Mouse (Mus musculus) lung, embryonic 15.5 days (tissue): Measurements from ENCODE around the gene Dclk1. TPM values are rescaled to one million over a fixed set of nuclear protein-coding genes. Genes with fewer than 3 reads are reported as not detected.

Experiments used
- ATAC-seq: fragments of 200-750 bp; cut with Nextera tagmentation; 2 replicates; pipeline ENCODE4 v1.8.0; 2017; ENCODE audit warnings: moderate number of reproducible peaks, borderline replicate concordance; ENCODE audit not compliant: low FRiP score, low TSS enrichment; ENCODE audit errors: extremely low read depth
- H3K27ac ChIP-seq: fragments of 300-500 bp; sonication (generic); 2 replicates; pipeline ENCODE4 v1.5.1; 2015; ENCODE audit warnings: moderate library complexity, mild to moderate bottlenecking, inconsistent platforms
- H3K27me3 ChIP-seq: fragments of 300-500 bp; sonication (generic); 2 replicates; pipeline ENCODE4 v1.6.1; 2015; ENCODE audit warnings: inconsistent platforms
- H3K36me3 ChIP-seq: fragments of 300-500 bp; sonication (generic); 2 replicates; pipeline ENCODE4 v1.6.1; 2015; ENCODE audit warnings: inconsistent platforms
- H3K4me1 ChIP-seq: fragments of 300-500 bp; sonication (generic); 2 replicates; pipeline ENCODE4 v1.6.1; 2015; ENCODE audit warnings: inconsistent platforms
- H3K4me2 ChIP-seq: fragments of 300-500 bp; sonication (generic); 2 replicates; pipeline ENCODE4 v1.6.1; 2015; ENCODE audit warnings: inconsistent platforms, mild to moderate bottlenecking, moderate library complexity
- H3K4me3 ChIP-seq: fragments of 300-500 bp; sonication (generic); 2 replicates; pipeline ENCODE4 v1.5.1; 2015; ENCODE audit warnings: mild to moderate bottlenecking, inconsistent platforms
- H3K9ac ChIP-seq: fragments of 300-500 bp; sonication (generic); 2 replicates; pipeline ENCODE4 v1.6.1; 2015; ENCODE audit warnings: inconsistent platforms
- H3K9me3 ChIP-seq: fragments of 300-500 bp; sonication (generic); 2 replicates; pipeline ENCODE4 v1.6.1; 2016; ENCODE audit warnings: inconsistent platforms
- WGBS: fragments of 180-500 bp; shearing (Covaris S2); methylation state at CpG from one replicate; pipeline ENCODE4 v1.1.7; 2015; 5-methylcytosine and 5-hydroxymethylcytosine counted together
- polyA plus RNA-seq: library from polyadenylated mRNA; unstranded; fragments of >200 nt; fragmentation: Nextera tagmentation; extraction: Ambion mirVana; gene quantifications from 2 replicates; pipeline ENCODE4 v1.2.1, GENCODE M21; 2015

Dclk1 gene
- polyA plus RNA-seq, 1 experiment from 2014 or later, result 10.7 TPM

DNA sequence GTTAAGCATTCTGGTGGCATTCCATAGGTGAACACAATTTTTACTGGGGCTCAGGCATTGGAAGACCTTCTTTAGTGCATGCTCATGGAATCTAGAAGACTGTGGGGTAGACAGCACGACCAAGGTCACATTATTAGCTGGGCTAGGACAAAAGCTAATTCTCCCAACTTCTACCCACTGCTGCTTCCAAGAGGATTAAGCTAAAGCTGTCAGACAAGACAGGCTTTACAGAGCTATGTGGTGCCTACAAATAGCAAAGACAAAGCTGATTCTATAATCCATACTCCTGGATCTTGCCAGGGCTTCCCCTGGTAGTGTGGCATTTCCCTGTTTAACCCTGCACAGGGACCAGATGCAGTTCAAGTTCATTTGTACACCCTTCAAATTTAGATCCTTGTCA is 285.4 kb downstream of the Dclk1 start:
- no peaks in the 10 kb centered on the region for H3K9me3 ChIP-seq
- H3K4me3 ChIP-seq, result no peak overlapping the region
- no peaks in the 10 kb centered on the region for H3K36me3 ChIP-seq
- peaks cover 10% of the 10 kb centered on the region; the same call in 1 of the 2 replicates for H3K4me1 ChIP-seq
- no peak for ATAC-seq
- no peak overlapping the region for H3K9ac ChIP-seq
- H3K4me2 ChIP-seq, result no peak overlapping the region
- H3K27me3 ChIP-seq, result no peaks in the 10 kb centered on the region
- no peak overlapping the region for H3K27ac ChIP-seq
- WGBS, result 47% methylated on average over 1 of the region's 1 CpGs

DNA sequence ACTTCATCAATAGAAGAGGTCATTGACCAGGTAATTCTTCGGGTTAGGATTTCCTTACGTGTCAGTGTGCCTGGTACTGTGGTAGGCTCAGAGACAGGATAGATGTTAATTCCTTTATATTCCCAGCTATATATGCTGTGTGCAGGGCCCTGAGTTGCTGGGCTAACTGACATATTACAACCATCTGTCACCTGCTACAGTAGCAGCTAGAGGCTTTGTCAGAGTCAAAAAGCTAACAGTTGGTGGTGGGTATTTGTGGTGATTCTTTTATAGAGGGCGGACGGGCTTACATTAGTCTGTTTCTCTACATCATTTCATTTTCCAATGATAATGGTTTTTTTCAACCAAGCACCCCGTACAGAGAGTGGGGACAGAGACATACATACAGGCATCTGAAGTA is 285.8 kb downstream of the Dclk1 start:
- Histone ChIP-seq H3K27ac (no peak overlapping the region), H3K4me3 (no peak overlapping the region), H3K36me3 (no peaks in the 10 kb centered on the region), H3K9me3 (no peaks in the 10 kb centered on the region), H3K27me3 (no peaks in the 10 kb centered on the region), H3K9ac (no peak overlapping the region), H3K4me2 (no peak overlapping the region), H3K4me1 (peaks cover 10% of the 10 kb centered on the region; the same call in 1 of the 2 replicates)
- ATAC-seq, result no peak
- 85% methylated on average over 5 of the region's 5 CpGs for WGBS

DNA sequence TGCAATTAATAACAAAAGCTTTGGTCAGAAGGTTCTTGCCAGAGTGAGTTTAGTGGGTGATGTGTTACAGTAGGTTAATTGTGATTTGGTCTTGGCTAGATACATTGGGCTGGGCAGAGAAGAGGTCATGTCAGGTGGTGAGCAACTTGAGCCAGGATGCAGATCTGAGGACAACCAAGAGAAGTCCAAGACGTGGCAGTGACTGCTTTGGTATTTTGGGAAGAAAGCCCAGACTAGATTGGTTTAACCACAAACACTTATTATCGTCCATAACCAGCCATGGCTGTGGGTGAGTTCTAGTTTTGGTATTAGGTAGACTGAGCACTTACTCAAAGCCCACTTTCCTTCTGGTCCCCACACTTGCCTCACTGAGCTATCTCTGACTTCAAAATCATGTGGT is 287.2 kb downstream of the Dclk1 start:
- no peak for ATAC-seq
- H3K36me3 ChIP-seq, result no peaks in the 10 kb centered on the region
- H3K4me2 ChIP-seq, result no peak overlapping the region
- H3K27ac ChIP-seq, result no peak overlapping the region
- WGBS, result 68% methylated on average over 2 of the region's 2 CpGs
- no peak overlapping the region for H3K9ac ChIP-seq
- H3K4me3 ChIP-seq, result no peak overlapping the region
- H3K4me1 ChIP-seq, result peaks cover 10% of the 10 kb centered on the region; the same call in 1 of the 2 replicates
- no peaks in the 10 kb centered on the region for H3K9me3 ChIP-seq
- no peaks in the 10 kb centered on the region for H3K27me3 ChIP-seq

DNA sequence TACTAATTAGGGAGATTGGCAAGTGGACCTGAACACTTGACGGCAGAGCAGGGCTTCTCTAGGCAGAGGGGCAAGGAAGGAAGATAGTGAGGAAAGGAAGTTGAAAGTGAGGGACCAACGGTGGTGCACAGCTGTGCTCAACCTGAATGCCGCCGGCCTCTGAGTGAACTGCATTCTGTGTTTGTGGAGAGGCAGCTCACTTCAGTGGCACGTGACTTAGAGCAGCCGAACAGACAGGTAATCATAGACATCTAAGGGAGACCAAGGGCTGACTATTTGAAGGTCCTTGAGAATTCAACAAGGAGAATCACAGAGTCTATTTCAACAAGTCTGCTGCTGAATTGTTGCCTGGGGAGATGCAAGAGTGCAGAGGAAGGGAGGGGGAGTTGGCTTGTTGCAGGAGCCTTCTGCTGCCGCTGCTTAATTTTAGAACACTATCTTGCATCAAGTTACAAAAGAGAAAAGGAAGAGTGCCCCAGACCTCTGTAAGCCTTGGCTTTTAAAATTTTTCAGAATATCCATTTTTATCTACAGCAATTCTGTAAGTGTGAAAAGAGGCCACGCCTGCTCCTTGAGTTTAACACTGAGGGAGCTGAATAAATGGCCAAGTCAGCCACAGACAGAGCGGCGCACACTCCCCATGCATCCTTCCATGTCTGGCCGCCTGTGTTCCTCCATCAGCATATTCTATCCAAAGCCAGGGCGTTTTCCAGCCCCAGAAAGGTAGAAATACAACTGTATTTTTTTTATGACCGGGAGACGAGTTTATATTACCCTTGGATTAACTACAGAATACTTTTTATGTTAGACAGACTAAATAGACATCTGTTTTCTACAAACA is 289.3 kb downstream of the Dclk1 start:
- no peak overlapping the region for H3K4me2 ChIP-seq
- no peaks in the 10 kb centered on the region for H3K27me3 ChIP-seq
- no peak overlapping the region for H3K9ac ChIP-seq
- no peaks in the 10 kb centered on the region for H3K36me3 ChIP-seq
- no peak for ATAC-seq
- peaks cover 13% of the 10 kb centered on the region for H3K4me1 ChIP-seq
- no peaks in the 10 kb centered on the region for H3K9me3 ChIP-seq
- H3K27ac ChIP-seq, result no peak overlapping the region
- H3K4me3 ChIP-seq, result no peak overlapping the region
- 55% methylated on average over 14 of the region's 14 CpGs for WGBS

DNA sequence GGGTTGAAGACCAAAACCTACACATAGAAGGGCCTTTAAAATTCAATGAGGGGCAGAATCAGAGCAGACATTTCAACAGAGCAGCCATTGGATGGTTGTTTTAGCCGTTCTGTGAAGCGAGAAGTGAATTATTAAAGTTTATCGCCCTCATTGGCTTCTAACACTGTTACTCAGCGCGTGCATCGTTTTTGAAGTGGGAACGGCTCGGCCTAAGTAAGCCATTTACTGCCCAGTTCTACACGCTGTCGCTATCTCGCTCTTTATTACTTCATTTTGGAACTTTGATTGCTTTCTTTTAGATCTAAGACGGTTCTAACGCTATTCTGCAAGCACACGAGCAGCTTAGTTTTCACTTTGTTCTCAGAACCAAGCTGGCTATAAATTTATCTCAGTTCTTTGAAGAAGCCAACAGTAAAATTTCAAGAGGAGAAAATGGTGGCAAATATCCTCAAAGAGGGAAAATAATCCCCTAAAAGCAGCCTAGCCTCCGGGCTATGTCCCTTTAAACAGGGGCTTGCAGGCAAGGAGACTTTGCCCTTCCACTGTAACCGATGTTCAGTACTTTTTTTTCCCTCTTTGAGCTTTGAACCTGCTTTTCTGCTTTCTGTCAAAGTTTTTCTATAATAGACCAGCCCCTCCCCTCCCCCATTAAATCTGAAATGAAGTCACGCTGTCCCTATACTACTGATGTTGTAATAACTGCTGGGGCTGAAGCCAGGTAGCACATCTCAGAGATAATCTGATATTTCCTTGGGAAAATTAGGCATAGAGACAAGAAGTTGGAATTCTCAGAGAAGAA is 290.2 kb downstream of the Dclk1 start:
- Histone ChIP-seq H3K27ac (no peak overlapping the region), H3K9me3 (no peaks in the 10 kb centered on the region), H3K4me3 (no peak overlapping the region), H3K4me1 (peaks cover 16% of the 10 kb centered on the region), H3K4me2 (no peak overlapping the region), H3K9ac (no peak overlapping the region), H3K27me3 (no peaks in the 10 kb centered on the region), H3K36me3 (no peaks in the 10 kb centered on the region)
- ATAC-seq, result no peak
- 82% methylated on average over 17 of the region's 17 CpGs for WGBS

DNA sequence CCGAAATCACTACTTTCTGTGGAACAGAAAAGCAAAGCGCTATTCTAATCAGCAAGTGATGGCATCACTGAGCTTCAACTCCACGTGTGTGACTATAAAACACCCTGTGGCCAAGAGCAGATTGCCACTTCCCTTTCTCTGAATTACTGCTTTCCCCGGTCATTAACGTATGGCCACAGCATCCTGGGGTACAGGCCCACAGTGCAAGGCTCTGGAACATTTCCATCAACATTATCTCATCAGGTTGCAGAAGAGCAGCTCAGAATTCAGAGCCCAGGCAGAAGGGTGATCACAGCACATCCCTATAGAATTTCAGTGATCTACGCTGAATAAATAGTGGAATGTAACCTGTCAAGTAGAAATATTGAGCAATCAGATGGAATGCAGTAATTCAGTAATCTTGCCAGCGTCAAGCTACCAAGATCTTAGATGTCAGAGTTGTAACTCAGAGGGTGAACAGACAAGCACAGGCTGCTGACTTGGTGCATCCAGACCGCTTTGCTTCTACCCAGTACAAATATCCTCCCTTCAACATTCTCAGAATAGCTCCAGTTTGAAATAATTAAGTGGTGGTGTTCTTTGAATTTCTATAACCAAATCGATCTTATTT is 293.5 kb downstream of the Dclk1 start:
- no peaks in the 10 kb centered on the region for H3K36me3 ChIP-seq
- no peak overlapping the region for H3K4me3 ChIP-seq
- H3K4me1 ChIP-seq, result peaks cover 24% of the 10 kb centered on the region
- no peaks in the 10 kb centered on the region for H3K9me3 ChIP-seq
- H3K27me3 ChIP-seq, result no peaks in the 10 kb centered on the region
- H3K4me2 ChIP-seq, result no peak overlapping the region
- WGBS, result 69% methylated on average over 9 of the region's 9 CpGs
- no peak for ATAC-seq
- no peak overlapping the region for H3K9ac ChIP-seq
- H3K27ac ChIP-seq, result no peak overlapping the region

DNA sequence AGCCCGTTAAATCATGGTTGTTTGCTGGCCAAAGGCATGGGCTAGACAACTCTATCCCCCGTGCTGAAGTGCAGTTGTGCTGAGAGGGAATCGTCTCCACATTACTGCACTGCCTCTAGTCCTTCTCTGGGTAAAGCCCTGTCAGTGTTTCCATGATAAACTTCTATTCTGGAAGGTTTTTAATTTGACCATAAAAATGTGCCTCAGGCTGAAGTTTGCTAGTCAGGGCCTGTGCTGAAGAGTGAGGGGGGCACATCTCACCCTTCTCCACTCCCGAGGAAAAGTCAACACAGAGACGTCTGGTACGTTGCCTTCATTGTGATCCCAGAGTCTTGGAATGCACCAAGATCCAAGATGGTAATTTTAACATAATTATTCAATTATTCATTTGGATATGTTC is 294.7 kb downstream of the Dclk1 start:
- WGBS, result 42% methylated on average over 6 of the region's 6 CpGs
- no peak for ATAC-seq
- Histone ChIP-seq H3K27me3 (no peaks in the 10 kb centered on the region), H3K4me2 (no peak overlapping the region), H3K4me1 (peaks cover 14% of the 10 kb centered on the region), H3K4me3 (no peak overlapping the region), H3K27ac (no peak overlapping the region), H3K9ac (no peak overlapping the region), H3K9me3 (no peaks in the 10 kb centered on the region), H3K36me3 (no peaks in the 10 kb centered on the region)

DNA sequence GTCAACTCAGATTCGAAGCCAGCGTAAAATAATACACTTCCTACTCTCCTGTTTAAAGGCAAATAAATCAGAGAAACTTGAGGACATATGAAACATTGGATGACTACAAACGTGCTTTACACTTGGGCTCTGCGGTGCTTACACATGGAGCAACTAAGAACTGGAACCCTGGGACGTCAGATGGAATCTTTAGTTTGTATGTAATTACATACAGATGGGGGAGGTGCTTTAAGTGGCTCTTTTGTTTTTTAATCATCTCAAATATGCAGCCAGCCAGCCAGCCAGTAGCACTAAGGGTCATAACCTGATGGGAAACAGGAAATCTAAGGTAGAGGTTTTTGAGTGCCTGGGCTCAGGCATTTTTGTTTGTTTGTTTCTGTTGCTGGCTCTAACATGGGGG is 295.6 kb downstream of the Dclk1 start:
- Histone ChIP-seq H3K9me3 (no peaks in the 10 kb centered on the region), H3K27ac (no peak overlapping the region), H3K4me3 (no peak overlapping the region), H3K4me2 (no peak overlapping the region), H3K27me3 (0 out of 2 replicates have a peak, but pooled peaks cover 1% of the 10 kb centered on the region), H3K4me1 (peaks cover 21% of the 10 kb centered on the region), H3K36me3 (no peaks in the 10 kb centered on the region), H3K9ac (no peak overlapping the region)
- 67% methylated on average over 5 of the region's 5 CpGs for WGBS
- ATAC-seq, result no peak

DNA sequence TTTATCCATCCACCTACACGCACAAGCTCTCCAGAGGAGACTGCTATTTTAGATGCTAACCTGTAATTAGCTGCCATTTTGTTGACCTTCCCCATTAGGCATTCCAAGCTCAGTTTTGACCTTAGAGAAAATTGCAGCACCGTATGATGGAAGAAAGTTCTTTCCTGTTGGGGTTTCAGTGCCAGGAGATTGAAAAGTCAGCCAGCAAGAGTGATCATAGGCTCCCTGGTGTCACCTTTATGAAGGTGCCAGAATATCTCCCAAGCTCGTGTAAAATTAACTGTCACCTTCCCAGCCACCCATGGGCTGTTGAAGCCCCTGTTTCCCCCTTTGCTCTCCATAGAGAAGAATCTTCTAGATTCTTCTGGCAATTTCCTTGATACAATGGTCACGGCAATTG is 297.2 kb downstream of the Dclk1 start:
- WGBS, result 59% methylated on average over 4 of the region's 4 CpGs
- Histone ChIP-seq H3K27me3 (peaks cover 6% of the 10 kb centered on the region; the same call in 1 of the 2 replicates), H3K4me3 (no peak overlapping the region), H3K9ac (no peak overlapping the region), H3K4me1 (peaks cover 25% of the 10 kb centered on the region), H3K9me3 (no peaks in the 10 kb centered on the region), H3K36me3 (no peaks in the 10 kb centered on the region), H3K27ac (no peak overlapping the region), H3K4me2 (no peak overlapping the region)
- ATAC-seq, result no peak

DNA sequence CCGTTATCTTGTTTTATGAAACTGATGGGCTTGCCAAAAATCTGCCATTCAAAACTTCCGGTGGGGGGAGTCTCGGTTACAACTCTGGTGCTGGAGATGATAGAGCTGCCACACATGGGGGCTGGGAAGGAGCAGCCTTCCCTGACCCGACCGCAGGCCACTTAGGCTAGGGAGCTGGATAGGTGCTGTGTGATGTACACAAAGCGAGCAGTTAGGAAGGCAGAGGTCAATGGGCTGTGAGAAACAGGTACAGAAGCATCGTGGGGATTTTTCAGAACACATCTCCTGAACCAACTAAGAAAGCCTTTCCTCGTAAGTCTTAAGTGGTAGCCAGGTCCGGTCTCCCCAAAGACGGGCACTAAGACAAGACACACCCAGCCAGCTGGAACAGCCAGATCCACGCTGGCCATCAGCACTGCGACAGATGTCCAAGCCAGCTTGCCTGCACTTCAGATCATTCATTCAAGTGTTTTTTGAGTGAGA is 297.7 kb downstream of the Dclk1 start:
- ATAC-seq, result no peak
- H3K9me3 ChIP-seq, result no peaks in the 10 kb centered on the region
- H3K4me3 ChIP-seq, result no peak overlapping the region
- H3K9ac ChIP-seq, result no peak overlapping the region
- no peak overlapping the region for H3K4me2 ChIP-seq
- 49% methylated on average over 12 of the region's 12 CpGs for WGBS
- no peak overlapping the region for H3K27ac ChIP-seq
- peaks cover 24% of the 10 kb centered on the region for H3K4me1 ChIP-seq
- no peaks in the 10 kb centered on the region for H3K36me3 ChIP-seq
- H3K27me3 ChIP-seq, result peaks cover 6% of the 10 kb centered on the region; the same call in 1 of the 2 replicates

DNA sequence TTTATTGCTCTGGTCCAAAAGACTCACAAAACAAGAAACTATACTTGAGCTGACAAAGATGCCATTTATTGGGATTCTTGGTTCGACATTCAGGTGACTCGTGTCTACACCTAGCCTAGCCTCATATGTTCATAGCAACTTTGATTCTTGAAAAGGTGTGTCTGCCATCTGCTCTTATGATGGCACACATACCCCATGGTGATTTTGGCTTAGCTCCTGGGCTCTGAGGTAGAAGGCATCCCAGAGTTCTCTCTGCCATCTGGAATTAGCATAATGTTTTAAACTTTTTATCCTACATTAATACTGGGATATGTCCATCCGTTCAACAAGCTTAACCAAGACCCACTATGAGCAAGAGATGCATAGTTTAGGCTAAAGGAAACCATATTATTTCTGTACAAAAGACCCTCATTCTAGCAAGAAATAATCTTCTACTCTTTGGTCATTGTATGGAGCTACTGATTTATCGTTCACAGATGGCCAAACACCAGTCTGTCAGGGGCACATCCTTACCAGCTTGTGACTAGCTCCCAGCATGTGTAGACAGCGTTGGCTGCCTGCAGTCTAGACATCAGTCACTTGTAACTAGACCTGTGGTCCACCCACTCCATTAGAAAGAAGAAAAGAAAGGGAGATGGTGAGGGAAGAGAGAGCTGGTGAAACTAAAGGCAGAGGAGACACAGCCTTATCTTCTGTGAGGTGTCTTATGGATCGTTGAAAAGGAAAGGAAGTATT is 298.4 kb downstream of the Dclk1 start:
- Histone ChIP-seq H3K4me2 (no peak overlapping the region), H3K9me3 (no peaks in the 10 kb centered on the region), H3K4me1 (peaks cover 22% of the 10 kb centered on the region), H3K27me3 (peaks cover 6% of the 10 kb centered on the region; the same call in 1 of the 2 replicates), H3K9ac (no peak overlapping the region), H3K4me3 (no peak overlapping the region), H3K36me3 (no peaks in the 10 kb centered on the region), H3K27ac (no peak overlapping the region)
- 90% methylated on average over 6 of the region's 6 CpGs for WGBS
- no peak for ATAC-seq
